Mouse (Mus musculus): ENCODE results near the gene Dnah1. TPM values are rescaled to one million over a fixed set of nuclear protein-coding genes. Genes with fewer than 3 reads are reported as not detected.

Dnah1 gene
- polyA plus RNA-seq, 1 experiment: 0.02 TPM

GRCm38 (mm10) chr14:31364589-31364988 is 40.9 kb upstream of the Dnah1 start:
- Histone ChIP-seq H3K36me3 (ENCODE audit: control insufficient read depth, insufficient read depth) (peaks cover 49% of the 10 kb centered on the region), H3K4me3 (no peak overlapping the region), H3ac (ENCODE audit: control insufficient read depth, insufficient read length) (no peak overlapping the region), H3K4me2 (ENCODE audit: low read depth) (no peak overlapping the region), H3K79me2 (ENCODE audit: control insufficient read depth, insufficient read depth) (no peaks in the 10 kb centered on the region), H3K27me3 (ENCODE audit: control insufficient read depth, insufficient read depth, insufficient read length) (no peaks in the 10 kb centered on the region)
- TF ChIP-seq POLR2A (IDR thresholded peaks at IDR 0.05; ENCODE audit: insufficient read length, low read depth) (no peak), POLR2AphosphoS2 (IDR thresholded peaks at IDR 0.05; ENCODE audit: insufficient read length, low read depth) (no peak)

- H3K36me3 ChIP-seq (ENCODE audit: control insufficient read depth, insufficient read depth): peaks cover 32% of the 10 kb centered on the region
- H3K4me3 ChIP-seq: no peak overlapping the region
- no peaks in the 10 kb centered on the region for H3K27me3 ChIP-seq (ENCODE audit: control insufficient read depth, insufficient read depth, insufficient read length)
- no peak overlapping the region for H3K4me2 ChIP-seq (ENCODE audit: low read depth)
- TF ChIP-seq REST (IDR thresholded peaks at IDR 0.05; ENCODE audit: insufficient read depth, insufficient read length): no peak
- TF ChIP-seq POLR2A (IDR thresholded peaks at IDR 0.05; ENCODE audit: insufficient read length, low read depth): no peak
- TF ChIP-seq E2F4 (IDR thresholded peaks at IDR 0.05; ENCODE audit: insufficient read depth): no peak
- no peak for TF ChIP-seq TCF12 (IDR thresholded peaks at IDR 0.05; ENCODE audit: insufficient read depth, poor library complexity, severe bottlenecking)
- no peak for TF ChIP-seq MAX (IDR thresholded peaks at IDR 0.05; ENCODE audit: low read depth)
- no peak for TF ChIP-seq MYOD1 (IDR thresholded peaks at IDR 0.05; ENCODE audit: control insufficient read depth in 1 of 3, insufficient read length in 2 of 3, low read depth in 2 of 3)
- no peak for TF ChIP-seq USF1 (IDR thresholded peaks at IDR 0.05; ENCODE audit: low read depth)
- TF ChIP-seq CEBPB (IDR thresholded peaks at IDR 0.05; ENCODE audit: insufficient read depth, poor library complexity, severe bottlenecking): no peak
- TF ChIP-seq TCF3 (IDR thresholded peaks at IDR 0.05; ENCODE audit: insufficient read length, low read depth): no peak
- no peaks in the 10 kb centered on the region for H3K79me2 ChIP-seq (ENCODE audit: control insufficient read depth, insufficient read depth)
- H3ac ChIP-seq (ENCODE audit: control insufficient read depth, insufficient read length): no peak overlapping the region
Observed at GRCm38 (mm10) chr14:31362236-31362635, 38.5 kb upstream of the Dnah1 start.

GRCm38 (mm10) chr14:31345367-31345766 is 21.7 kb upstream of the Dnah1 start:
- Histone ChIP-seq H3K4me2 (ENCODE audit: low read depth) (no peak overlapping the region), H3K4me3 (no peak overlapping the region), H3K27me3 (ENCODE audit: control insufficient read depth, insufficient read depth, insufficient read length) (no peaks in the 10 kb centered on the region), H3ac (ENCODE audit: control insufficient read depth, insufficient read length) (no peak overlapping the region), H3K79me2 (ENCODE audit: control insufficient read depth, insufficient read depth) (no peaks in the 10 kb centered on the region), H3K36me3 (ENCODE audit: control insufficient read depth, insufficient read depth) (peaks cover 12% of the 10 kb centered on the region)
- no peak for TF ChIP-seq USF1 (IDR thresholded peaks at IDR 0.05; ENCODE audit: low read depth)

- H3K4me3 ChIP-seq: no peak overlapping the region
- TF ChIP-seq USF1 (IDR thresholded peaks at IDR 0.05; ENCODE audit: low read depth): no peak
- H3ac ChIP-seq (ENCODE audit: control insufficient read depth, insufficient read length): no peak overlapping the region
- H3K4me2 ChIP-seq (ENCODE audit: low read depth): no peak overlapping the region
- no peaks in the 10 kb centered on the region for H3K27me3 ChIP-seq (ENCODE audit: control insufficient read depth, insufficient read depth, insufficient read length)
- peaks cover 11% of the 10 kb centered on the region for H3K79me2 ChIP-seq (ENCODE audit: control insufficient read depth, insufficient read depth)
- H3K36me3 ChIP-seq (ENCODE audit: control insufficient read depth, insufficient read depth): peaks cover 12% of the 10 kb centered on the region
Observed at GRCm38 (mm10) chr14:31343241-31343640, 19.5 kb upstream of the Dnah1 start.

- H3K27me3 ChIP-seq (ENCODE audit: control insufficient read depth, insufficient read depth, insufficient read length): no peaks in the 10 kb centered on the region
- H3ac ChIP-seq (ENCODE audit: control insufficient read depth, insufficient read length): no peak overlapping the region
- H3K36me3 ChIP-seq (ENCODE audit: control insufficient read depth, insufficient read depth): no peaks in the 10 kb centered on the region
- H3K4me2 ChIP-seq (ENCODE audit: low read depth): peak overlapping the region; percentile 96
- peak overlapping the region; percentile 40 for H3K4me3 ChIP-seq
- H3K79me2 ChIP-seq (ENCODE audit: control insufficient read depth, insufficient read depth): peaks cover 24% of the 10 kb centered on the region
- no peak for TF ChIP-seq MAX (IDR thresholded peaks at IDR 0.05; ENCODE audit: low read depth)
- no peak for TF ChIP-seq SRF (IDR thresholded peaks at IDR 0.05; ENCODE audit: control insufficient read depth, insufficient read length, low read depth)
- TF ChIP-seq POLR2AphosphoS2 (IDR thresholded peaks at IDR 0.05; ENCODE audit: insufficient read length, low read depth): no peak
- TF ChIP-seq REST (IDR thresholded peaks at IDR 0.05; ENCODE audit: insufficient read depth, insufficient read length): no peak
- TF ChIP-seq TCF3 (IDR thresholded peaks at IDR 0.05; ENCODE audit: insufficient read length, low read depth): no peak
- no peak for TF ChIP-seq TCF12 (IDR thresholded peaks at IDR 0.05; ENCODE audit: insufficient read depth, poor library complexity, severe bottlenecking)
- no peak for TF ChIP-seq MYOD1 (IDR thresholded peaks at IDR 0.05; ENCODE audit: control insufficient read depth in 1 of 3, insufficient read length in 2 of 3, low read depth in 2 of 3)
- no peak for TF ChIP-seq MYOG (IDR thresholded peaks at IDR 0.05; ENCODE audit: control insufficient read depth in 1 of 3, insufficient read depth in 1 of 3, insufficient read length in 2 of 3, low read depth in 2 of 3)
- no peak for TF ChIP-seq E2F4 (IDR thresholded peaks at IDR 0.05; ENCODE audit: insufficient read depth)
Observed at GRCm38 (mm10) chr14:31337947-31338346, 14.3 kb upstream of the Dnah1 start.

- peak overlapping the region; percentile 96 for H3K4me2 ChIP-seq (ENCODE audit: low read depth)
- no peak for TF ChIP-seq USF1 (IDR thresholded peaks at IDR 0.05; ENCODE audit: low read depth)
- TF ChIP-seq MYOD1 (IDR thresholded peaks at IDR 0.05; ENCODE audit: control insufficient read depth in 1 of 3, insufficient read length in 2 of 3, low read depth in 2 of 3): no peak
- TF ChIP-seq POLR2AphosphoS2 (IDR thresholded peaks at IDR 0.05; ENCODE audit: insufficient read length, low read depth): no peak
- no peak for TF ChIP-seq POLR2A (IDR thresholded peaks at IDR 0.05; ENCODE audit: insufficient read length, low read depth)
- TF ChIP-seq MYOG (IDR thresholded peaks at IDR 0.05; ENCODE audit: control insufficient read depth in 1 of 3, insufficient read depth in 1 of 3, insufficient read length in 2 of 3, low read depth in 2 of 3): no peak
- no peak for TF ChIP-seq E2F4 (IDR thresholded peaks at IDR 0.05; ENCODE audit: insufficient read depth)
- no peak for TF ChIP-seq REST (IDR thresholded peaks at IDR 0.05; ENCODE audit: insufficient read depth, insufficient read length)
- TF ChIP-seq TCF12 (IDR thresholded peaks at IDR 0.05; ENCODE audit: insufficient read depth, poor library complexity, severe bottlenecking): no peak
- no peak for TF ChIP-seq SRF (IDR thresholded peaks at IDR 0.05; ENCODE audit: control insufficient read depth, insufficient read length, low read depth)
- TF ChIP-seq MAX (IDR thresholded peaks at IDR 0.05; ENCODE audit: low read depth): no peak
- no peak for TF ChIP-seq TCF3 (IDR thresholded peaks at IDR 0.05; ENCODE audit: insufficient read length, low read depth)
- TF ChIP-seq CEBPB (IDR thresholded peaks at IDR 0.05; ENCODE audit: insufficient read depth, poor library complexity, severe bottlenecking): no peak
- H3K36me3 ChIP-seq (ENCODE audit: control insufficient read depth, insufficient read depth): no peaks in the 10 kb centered on the region
- no peaks in the 10 kb centered on the region for H3K27me3 ChIP-seq (ENCODE audit: control insufficient read depth, insufficient read depth, insufficient read length)
- peak overlapping the region; percentile 89 for H3ac ChIP-seq (ENCODE audit: control insufficient read depth, insufficient read length)
- peaks cover 24% of the 10 kb centered on the region for H3K79me2 ChIP-seq (ENCODE audit: control insufficient read depth, insufficient read depth)
- H3K4me3 ChIP-seq: peak overlapping the region; percentile 40
Observed at GRCm38 (mm10) chr14:31337406-31337805, 13.7 kb upstream of the Dnah1 start.
